Mouse (Mus musculus) kidney, adult 11 months (tissue): ENCODE data around the gene Slc4a11.
A peak's percentile ranks its signal among the peaks of the same experiment; 100 is the strongest.

Experiments
- DNase-seq: peaks from one replicate; pipeline ENCODE4 v3.0.0; 2022

Gene Slc4a11

DNA sequence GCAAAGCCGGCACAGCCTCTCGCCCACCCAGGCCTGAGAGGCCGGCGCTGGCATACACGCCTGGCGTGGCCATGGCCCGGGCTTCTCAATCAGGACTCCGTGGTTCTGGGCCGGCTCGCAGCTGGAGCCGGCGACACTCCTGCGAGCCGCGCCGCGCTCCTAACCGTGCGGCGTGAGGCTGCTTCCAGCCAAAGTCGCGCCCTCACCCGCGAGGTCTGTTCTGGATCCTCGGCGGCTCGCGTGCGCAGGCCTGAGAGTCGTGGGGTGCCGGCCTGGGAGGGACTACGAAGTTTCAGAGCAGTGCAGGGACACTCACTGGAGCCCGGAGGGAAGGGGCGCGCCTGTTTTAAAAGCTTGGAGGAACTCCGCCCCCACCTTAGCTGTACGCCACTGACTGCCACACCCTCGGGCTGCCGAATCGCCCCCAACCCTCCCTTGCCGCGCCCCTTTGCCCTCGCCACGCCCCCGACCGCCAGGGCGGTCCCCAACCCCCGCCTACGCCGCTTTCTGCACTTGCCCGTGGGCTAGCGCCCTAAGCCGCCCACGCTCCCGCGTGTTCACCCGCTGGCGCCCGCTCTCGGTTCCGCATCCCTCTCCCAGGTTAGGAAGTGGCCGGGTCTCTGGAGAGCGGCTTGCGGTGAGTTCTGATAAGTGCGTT, at the start of gene Slc4a11:
Gene Slc4a11 (minus strand): TSS at position 367 of the 658 bp plus-strand sequence.
- DNase-seq: peak; percentile 52

DNA sequence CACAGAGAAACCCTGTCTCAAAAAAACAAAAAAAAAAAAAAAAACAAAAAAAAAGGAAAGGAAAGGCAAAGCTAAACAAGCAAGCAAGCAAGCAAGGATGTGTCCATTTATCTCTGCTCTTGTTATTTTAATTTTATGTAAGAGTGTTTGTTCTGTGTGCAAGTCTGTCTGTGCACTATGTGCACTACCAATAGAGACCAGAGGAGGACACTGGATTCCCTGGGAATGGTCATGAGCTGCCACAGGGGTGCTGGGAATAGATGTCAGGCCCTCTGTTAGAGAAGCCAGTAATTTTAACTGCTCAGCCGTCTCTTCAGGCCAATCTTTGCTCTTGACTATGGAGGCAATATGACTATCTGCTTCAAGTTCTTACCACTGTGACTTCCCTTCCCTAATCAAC, 46.3 kb upstream of the Slc4a11 start:
- no peak for DNase-seq

DNA sequence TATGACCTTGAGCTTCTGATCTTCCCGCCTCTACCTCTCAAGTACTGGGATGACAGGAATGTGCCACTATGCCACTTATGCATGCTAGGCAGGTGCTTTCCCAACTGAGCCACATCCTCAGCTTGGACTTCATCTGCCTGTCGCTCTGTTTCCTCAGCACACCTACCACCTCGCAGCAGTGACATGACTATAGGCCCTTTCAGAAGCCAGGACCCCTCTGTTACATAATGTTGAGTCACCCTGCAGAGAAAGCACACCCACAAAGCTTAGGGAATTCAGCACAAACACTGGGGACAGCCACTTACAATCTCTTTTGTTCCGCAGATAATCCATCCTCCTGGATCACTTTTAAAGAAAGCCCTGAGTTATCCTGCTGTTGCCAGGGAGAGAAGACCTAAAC, 42.8 kb upstream of the Slc4a11 start:
- no peak for DNase-seq

DNA sequence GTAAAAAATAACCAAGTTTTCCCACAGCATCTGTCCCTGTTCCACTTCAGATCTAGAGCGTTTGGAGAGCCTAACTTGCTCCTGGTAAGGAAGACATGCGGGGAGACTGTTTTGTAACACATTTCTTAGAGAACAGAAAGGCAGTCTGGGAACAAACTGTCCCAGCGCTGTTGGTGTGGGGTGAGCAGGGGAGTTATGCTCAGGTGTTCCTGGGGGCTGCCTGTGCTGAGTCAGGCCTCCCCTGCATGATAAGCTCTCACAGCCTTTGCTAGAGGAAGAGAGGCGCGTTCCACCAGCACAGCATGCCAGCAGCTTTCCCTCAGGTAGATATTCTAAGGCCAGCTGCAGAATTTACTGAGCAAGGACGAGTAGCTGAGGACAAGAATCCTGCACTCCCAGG, 40.7 kb upstream of the Slc4a11 start:
- DNase-seq: no peak

DNA sequence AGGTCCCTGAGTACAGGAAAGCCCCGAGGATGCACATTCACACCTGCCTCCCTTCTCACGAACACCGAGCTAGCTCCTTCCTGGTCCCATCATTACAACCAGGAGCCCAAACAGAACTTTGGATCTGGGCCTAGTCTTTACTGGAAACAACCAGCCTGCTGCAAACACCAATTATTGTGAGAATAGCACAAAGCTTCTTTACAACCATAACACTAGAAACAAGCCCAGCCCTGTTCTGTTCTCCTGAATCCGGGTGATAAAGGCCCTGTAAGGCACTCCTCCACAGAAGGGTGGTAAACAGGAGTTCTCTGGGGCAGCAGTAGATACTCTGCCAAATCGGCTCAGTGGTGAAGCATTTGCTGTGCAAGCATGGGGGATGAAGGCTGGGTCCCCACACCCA, 38.0 kb upstream of the Slc4a11 start:
- peak; percentile 9 for DNase-seq

DNA sequence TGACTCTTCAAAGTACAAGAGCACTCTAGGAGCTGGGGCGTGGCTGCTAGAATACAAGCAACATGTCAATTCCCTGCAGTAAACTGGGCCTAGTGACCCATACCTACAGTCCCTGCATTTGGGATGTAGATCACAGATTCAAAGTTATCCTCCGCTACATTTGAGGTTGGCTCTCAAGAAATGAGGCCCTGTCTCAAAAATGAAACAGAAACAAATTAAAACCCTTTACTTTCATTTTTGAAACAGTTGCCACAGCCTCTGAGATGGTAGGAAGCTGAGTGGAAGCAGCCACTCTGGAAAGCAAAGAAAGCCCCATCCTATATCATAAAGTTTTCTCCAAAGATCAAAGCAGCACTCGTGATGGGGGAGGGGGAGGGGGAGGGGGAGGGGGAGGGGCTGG, 36.1 kb upstream of the Slc4a11 start:
- DNase-seq: no peak

DNA sequence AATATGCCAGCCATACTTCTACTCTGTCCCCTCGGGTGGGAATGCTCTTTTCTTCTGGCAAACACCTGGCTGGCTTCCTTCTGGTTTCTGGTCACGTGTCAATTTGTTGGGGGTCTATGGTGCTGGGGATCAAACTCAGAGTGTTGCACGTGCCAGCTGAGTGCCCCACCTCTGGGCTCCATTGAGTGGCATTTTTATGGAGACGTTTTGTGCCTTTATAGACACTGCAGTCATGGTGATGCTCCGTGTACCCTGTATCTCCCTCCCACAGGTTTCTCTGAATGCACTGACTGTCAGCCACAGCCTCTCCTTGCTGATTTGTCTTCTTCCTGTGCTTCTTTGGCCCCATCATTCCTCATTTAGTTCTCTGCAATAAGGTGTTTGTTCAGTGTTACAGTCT, 34.5 kb upstream of the Slc4a11 start:
- no peak for DNase-seq

DNA sequence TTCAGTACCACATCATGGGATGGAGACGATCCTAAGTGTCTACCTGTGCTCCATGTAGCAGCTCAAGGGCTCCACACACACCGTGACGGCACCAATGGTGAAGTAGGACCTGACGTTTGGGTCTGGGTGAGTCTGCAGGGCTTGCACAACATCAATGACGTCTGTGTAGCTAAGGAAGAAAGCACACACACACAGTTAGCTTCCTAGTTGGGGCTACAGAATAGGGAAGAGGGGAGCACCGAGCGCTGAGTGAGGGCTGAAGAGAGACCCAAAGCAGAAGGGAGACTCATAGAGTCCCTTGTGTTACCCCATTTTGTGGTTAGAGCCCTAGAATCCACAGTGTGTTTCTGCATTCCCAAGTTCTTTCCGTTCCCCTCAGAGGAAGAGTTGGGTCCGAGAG, 33.4 kb upstream of the Slc4a11 start:
- DNase-seq: no peak

DNA sequence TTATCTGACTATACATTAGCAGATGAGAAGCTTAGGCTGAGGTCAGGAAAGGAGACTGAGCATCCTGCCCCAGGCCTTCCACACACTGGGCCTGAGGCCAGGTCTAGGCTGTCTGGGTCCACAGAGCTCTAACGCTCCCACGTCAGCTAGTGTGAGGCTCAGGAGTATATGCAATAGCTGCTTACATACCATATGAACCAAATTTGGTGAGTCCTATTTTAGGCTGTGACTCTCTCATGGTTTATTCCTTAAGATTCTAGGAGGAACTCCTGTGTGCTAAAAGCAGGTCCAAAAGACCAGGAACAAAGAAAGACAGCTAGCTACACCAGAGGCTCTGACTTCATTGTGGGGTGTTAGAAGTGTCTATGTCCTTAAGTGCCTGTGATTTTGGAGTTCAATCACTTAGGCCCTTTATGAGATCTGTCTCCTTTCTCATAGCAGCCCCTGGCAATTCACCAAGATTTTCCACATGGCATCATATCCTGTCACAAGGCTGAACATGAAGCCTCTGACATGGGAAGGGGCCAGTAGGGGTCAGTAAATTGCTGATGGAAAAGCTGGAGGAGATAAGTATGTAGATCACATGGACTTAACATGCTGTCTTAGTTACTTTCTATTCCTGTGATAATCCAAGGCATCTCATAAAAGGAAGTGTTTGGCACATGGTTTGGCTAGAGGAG, 31.7 kb upstream of the Slc4a11 start:
- no peak for DNase-seq

DNA sequence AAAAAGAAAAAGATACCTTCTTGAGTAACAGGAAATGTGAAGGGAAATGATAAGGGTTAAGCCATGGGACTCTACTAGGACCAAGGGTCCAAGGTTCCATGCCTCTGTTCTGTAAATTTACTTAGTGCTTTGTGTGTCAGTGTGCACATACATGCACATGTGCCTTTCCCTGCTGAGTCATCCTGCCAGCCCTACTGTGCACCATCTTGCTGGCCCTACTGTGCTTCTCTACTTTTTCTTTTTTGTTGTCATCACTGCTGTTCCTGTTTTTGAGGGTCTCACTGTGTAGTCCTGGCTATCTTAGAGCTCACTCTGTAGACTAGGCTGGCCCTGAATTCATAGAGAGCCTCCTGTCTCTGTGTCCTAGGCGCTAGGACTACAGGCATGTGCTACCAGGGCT, 30.4 kb upstream of the Slc4a11 start:
- no peak for DNase-seq

DNA sequence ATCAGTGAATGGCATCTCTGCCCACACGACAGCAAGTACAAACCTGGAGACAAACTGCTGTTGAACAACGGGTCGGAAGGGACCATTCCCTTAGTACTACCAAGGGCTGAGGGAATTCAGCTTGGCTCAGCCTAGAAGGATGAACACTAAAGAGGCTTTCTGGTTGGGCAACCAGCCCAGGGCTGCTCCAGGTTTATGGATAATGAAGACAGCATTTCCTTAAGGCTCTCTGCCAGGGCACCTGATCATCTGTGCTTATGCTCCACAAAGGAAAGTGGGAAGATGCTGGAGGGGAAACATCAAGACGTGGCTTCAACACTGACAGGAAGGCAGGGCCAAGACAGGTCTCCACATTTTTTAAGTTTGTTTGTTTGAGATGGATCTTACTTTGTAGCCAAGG, 27.1 kb upstream of the Slc4a11 start:
- DNase-seq: no peak

DNA sequence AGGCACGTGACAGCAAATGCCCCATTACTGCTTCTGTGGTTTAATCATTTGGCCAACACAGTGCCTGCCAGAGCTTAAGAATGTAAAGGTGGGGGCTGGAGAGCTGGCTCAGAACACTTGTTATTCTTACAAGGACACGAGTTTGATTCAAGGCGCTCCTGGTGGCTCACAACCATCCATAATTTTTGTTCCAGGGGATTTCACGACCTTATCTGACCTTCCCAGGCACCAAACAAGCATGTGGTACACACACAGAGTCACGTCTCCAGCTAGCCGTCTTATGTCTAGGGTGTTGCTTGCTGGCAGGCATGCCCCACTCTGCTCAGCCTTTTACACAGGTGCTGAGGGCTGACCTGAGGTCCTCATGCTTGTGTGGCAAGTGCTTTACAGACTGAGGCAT, 20.6 kb upstream of the Slc4a11 start:
- DNase-seq: peak; percentile 73

DNA sequence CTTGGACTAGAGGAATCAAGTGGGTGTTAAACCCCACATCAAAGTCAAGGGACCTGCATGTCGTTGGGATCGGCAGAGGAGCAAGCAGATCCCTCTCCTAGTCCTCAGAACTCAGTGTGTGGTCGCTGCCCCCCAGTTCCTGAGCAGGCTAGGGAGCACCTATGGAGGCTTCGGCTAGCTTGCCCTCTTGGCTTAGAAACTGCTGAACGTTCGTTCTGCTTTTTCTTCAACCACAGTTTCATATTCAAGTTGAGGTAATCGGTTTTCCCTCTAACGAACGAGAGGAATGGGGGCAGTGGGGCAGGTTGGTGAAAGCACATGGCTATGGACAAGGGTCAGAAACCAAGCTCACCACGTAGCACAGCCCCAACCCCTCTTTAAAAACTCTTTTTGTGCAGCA, 9.7 kb upstream of the Slc4a11 start:
- no peak for DNase-seq

DNA sequence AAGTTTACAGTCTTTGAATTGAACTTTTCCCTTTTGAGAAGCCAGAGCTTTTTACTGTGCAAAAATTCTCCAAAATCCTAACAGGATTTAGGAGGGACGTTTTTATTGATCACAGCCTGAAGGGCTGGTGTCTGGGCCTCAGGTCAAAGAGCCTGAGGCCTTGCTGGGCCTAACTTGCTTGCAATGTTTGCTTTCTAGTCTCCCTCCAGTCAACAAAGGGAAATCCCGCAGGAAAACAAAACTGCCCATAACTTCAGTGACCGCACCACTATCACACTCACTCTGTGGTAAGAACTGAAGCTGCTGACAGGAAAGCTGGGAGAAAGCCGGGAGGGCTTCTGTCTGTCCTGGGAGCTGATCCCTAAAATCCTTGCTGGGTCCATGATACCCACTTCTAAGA, 9.3 kb upstream of the Slc4a11 start:
- DNase-seq: no peak

DNA sequence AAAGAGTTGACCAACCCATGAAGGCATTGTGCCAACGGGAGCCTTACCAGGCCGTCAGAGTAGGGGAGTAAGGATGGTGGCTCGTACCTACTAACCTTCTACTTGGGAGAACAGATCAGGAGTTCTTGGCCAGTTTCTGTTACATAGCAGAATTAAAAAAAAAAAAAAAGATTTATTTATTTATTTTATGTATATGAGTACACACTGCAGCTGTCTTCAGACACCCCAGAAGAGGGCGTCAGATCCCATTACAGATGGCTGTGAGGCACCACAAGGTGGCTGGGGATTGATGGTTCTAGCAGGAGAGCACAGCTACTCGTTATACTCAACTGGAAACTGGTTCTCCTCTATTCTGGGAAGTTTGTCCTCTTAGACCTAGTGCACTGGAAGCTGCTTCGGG, 7.9 kb upstream of the Slc4a11 start:
- no peak for DNase-seq

DNA sequence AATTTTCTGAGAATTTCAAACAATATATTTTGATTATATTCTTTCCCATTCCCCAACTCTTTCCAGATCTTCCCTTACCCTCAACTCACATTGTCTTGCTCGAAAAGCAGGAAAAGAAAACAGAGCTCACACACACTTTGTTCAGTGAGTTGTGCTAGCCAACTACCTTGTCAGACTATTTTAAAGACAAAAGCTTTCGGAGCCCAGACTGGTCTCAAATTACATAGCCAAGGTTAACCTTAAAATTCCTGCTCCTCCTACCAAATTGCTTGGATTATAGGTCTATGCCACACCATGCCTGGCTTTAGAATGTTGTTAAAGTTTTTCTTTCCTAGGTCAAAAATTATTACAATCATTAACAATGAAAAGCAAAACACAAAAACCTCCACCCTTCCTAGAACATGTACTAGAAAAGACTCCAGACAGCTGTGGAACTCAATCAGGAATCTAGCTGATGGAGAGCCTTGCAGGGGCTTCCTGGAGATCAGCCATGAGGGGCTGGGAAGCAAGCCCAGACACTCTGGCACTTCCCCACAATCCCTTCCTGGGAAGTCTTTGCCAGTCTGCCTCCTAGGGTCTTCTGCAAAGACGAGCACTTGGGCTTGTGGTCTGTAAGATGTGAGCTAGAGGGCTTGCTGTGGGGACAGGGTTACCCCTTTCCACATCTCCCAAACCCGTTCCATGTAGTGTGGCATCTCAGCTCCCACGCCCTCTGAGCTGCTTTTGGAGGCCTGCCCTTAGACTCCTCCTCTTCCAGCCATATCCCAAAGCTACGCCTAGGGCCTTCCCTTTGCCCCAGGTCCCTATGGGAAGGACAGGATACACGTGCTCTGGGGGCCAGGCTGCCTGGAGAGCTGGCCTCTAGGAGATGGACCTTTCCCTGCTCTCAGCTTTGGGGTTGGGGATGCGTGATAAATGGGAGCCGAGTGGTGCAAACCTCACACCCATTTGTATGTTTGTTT, 7.0 kb upstream of the Slc4a11 start:
- DNase-seq: no peak

DNA sequence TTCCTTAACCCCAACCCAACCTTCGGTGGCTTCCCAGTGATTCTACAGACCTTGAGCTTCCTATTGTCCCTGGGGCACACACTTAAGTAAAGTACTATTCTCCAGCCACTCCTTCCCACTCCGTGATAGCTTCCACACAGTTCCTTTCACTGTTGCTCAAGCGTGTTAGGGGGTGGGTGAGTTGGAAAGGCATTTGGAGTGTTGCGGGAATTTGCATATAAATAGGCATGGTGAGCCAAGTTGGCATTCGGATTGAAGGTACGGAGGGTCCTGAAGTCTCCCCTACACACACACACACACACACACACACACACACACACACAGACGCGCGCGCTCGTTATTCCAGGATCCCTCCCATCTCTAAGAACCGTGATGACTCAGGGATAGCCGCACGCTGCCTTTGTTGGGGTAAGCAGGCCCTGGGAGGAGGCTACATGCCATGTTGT, 525 bp upstream of the Slc4a11 start:
- DNase-seq: no peak

DNA sequence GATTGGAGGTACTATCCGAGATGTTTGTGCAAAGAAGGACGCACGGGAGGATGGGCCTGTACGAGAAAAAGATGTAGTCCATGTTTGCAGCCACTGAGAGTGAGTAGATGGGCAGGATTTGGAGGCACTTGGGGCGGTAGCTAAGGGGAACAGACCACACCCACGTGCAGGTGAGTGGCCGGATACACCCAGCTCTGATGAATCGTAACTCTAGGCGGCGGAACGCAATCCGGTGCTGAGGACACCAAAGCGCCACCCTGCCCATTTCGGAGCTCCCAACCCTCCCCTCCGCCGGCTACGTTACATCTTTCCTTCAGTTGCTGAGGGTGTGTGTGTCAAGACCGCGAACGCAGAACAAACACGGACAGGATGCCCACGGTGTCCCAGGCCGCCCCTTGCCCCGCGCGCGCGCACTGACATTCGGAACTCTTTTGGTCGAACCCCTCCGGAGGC, 593 bp downstream of the Slc4a11 start:
- DNase-seq: no peak

DNA sequence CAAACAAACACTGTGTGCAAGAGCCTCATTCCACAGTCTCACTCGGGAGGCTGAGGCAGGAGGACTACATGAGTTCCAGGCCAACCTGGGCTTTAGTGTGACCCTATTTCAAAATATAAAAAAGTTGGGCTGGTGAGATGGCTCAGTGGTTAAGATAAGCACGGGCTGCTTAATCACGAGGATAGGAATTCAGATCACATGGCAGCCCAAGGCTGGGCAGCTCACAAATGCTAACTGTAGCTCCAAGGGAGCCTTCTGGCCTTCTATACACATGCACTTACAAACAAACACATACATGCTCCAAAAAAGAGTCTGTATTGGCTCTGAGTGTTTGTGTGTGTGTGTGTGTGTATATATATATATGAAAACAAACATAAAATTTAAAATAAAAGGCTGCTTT, 3.8 kb downstream of the Slc4a11 start:
- DNase-seq: no peak

DNA sequence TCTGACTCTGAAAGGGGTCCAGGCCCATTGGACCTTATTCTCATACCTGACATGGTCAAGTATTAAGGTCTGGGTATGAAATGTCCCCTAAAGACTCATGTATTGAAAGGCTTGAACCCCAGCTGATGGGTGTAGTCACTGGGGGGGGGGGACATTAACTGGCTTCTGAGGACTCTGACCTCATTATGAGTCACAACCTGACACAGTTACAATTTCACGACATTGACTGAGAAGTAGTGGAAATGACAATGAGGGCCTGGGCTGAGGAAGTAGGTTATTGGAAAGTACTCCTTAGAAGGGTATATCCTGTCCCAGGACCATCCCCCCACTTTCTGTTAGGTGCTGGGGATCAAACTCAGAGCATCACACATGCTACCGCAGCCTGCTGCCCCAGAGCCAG, 8.3 kb downstream of the Slc4a11 start:
- DNase-seq: no peak

DNA sequence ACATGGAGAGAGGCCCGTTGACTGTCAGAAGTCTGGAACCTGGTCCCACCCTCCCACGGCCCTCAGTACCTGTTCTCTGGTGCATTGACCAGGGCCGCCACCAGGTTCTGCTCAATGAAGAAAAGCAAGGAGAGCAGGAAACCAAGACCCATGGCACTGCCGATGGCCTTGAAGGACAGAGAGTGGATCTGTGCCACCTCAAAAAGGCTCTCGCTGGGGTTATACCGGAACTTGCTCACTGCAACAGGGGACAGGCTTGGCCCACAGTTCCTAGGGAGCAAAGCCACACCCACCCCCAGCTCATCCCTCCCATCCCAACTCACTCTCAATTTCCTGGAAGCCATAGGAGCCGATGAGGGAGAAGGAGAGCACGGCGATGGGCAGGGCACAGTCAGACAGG, 11.9 kb downstream of the Slc4a11 start:
- no peak for DNase-seq

DNA sequence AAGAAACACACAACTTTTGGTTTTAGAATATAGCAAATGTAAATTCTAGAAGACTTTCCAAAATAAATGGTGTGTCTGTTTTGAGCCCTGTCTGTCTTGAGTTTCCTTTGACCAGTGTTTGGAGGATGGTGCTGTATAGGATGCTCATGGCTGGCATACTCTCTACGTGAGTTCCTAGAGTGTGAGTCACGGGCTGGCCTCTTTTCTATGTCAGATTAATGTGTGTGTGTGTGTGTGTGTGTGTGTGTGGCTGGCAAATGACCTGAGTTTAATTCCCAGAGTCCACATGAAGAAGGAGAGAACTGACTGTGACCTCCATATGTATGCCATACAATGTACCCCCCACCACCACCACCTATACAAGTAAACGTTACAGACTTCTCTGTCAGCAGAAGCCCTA, 15.8 kb downstream of the Slc4a11 start:
- no peak for DNase-seq

DNA sequence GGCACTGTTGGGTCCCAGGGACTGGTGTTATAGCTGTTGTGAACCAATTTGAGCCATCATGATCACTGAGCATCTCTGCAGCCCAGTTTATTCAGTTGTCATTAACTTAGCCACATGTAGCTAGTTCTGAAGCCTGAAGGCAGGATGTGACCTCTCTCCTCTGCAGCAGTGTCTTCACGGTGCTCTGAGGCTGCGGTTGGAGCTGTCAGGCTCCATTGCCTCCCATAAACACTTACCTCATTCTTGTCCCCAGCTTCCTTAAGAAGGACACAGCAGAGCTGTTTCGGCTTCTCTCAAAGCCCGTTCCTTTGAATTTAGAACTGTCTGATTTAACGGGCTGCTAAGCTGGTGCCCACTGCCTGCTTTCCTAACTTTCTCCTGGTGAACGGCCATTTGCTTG, 17.4 kb downstream of the Slc4a11 start:
- DNase-seq: no peak

DNA sequence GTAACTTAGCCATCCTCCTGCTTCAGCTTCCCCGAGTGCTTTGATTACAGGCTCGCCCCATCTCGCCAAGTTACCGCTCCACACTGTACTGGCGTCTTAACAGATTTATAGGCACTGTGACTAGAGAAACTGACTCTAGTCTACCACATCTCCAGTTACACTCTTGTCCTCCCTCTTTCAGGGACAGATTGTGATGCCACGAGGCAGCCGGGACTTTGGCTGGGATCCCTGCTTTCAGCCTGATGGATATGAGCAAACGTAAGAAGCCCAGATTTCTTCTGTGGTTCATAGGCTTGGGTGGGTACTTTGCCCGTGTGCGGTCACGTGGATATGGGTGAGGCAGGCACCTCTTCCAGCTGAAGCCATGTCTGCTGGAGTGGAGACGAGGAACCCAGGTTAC, 18.2 kb downstream of the Slc4a11 start:
- no peak for DNase-seq
